Mouse (Mus musculus) E14TG2a.4 (cell line): Measurements from ENCODE around the gene Nudt3.

Experiments
- H3K27me3 ChIP-seq: 2 replicates; pipeline ENCODE4 v1.6.1; 2014; ENCODE audit warnings: low read length, control low read depth; ENCODE audit not compliant: insufficient read depth
- H3K36me3 ChIP-seq: 2 replicates; pipeline ENCODE4 v1.6.1; 2014; ENCODE audit warnings: low read length, control low read depth; ENCODE audit not compliant: insufficient read depth
- H3K4me1 ChIP-seq: replicated peaks from 2 replicates; pipeline ENCODE4 v1.6.1; 2014; ENCODE audit warnings: low read depth, low read length, control low read depth
- H3K4me3 ChIP-seq: replicated peaks from 2 replicates; pipeline ENCODE4 v1.5.1; 2014; ENCODE audit warnings: mild to moderate bottlenecking, low read length
- H3K9me3 ChIP-seq: 2 replicates; pipeline ENCODE4 v1.6.1; 2014; ENCODE audit warnings: low read length, control low read depth
- CTCF ChIP-seq: conservative IDR thresholded peaks from 2 replicates; pipeline ENCODE4 v1.5.1; 2014; ENCODE audit warnings: low read length
- NANOG ChIP-seq: IDR thresholded peaks from 2 replicates; pipeline ENCODE4 v1.6.1; 2014; ENCODE audit warnings: borderline replicate concordance, low read length, mixed read lengths
- POU5F1 ChIP-seq: IDR thresholded peaks from 2 replicates; pipeline ENCODE4 v1.6.1; 2014; ENCODE audit warnings: low read length, borderline replicate concordance

The Nudt3 gene

GRCm38 (mm10) chr17:27559596-27559995 is 63.7 kb downstream of the Nudt3 start:
- no peaks in the 10 kb centered on the region for H3K9me3 ChIP-seq
- no peaks in the 10 kb centered on the region for H3K27me3 ChIP-seq
- peak overlapping the region; percentile 95 for H3K4me3 ChIP-seq
- TF ChIP-seq NANOG: no peak
- TF ChIP-seq POU5F1: no peak
- no peak for TF ChIP-seq CTCF
- H3K36me3 ChIP-seq: peaks cover 49% of the 10 kb centered on the region
- peaks cover 59% of the 10 kb centered on the region for H3K4me1 ChIP-seq

- Histone ChIP-seq H3K36me3 (peaks cover 42% of the 10 kb centered on the region), H3K9me3 (no peaks in the 10 kb centered on the region), H3K4me3 (peak overlapping the region; percentile 95), H3K4me1 (peaks cover 59% of the 10 kb centered on the region), H3K27me3 (no peaks in the 10 kb centered on the region)
- TF ChIP-seq CTCF (no peak), NANOG (no peak), POU5F1 (no peak)
These were observed 64.5 kb downstream of the Nudt3 start for GRCm38 (mm10) chr17:27558845-27559244.

GRCm38 (mm10) chr17:27557927-27558661 is 65.2 kb downstream of the Nudt3 start:
- H3K27me3 ChIP-seq: no peaks in the 10 kb centered on the region
- no peaks in the 10 kb centered on the region for H3K9me3 ChIP-seq
- peak overlapping the region; percentile 95 for H3K4me3 ChIP-seq
- no peak for TF ChIP-seq NANOG
- no peak for TF ChIP-seq CTCF
- no peak for TF ChIP-seq POU5F1
- peaks cover 38% of the 10 kb centered on the region for H3K36me3 ChIP-seq
- peaks cover 62% of the 10 kb centered on the region for H3K4me1 ChIP-seq

- no peak for TF ChIP-seq CTCF
- no peak for TF ChIP-seq POU5F1
- no peak for TF ChIP-seq NANOG
- H3K9me3 ChIP-seq: no peaks in the 10 kb centered on the region
- peaks cover 38% of the 10 kb centered on the region for H3K36me3 ChIP-seq
- H3K4me3 ChIP-seq: peak overlapping the region; percentile 95
- H3K4me1 ChIP-seq: peaks cover 70% of the 10 kb centered on the region
- H3K27me3 ChIP-seq: no peaks in the 10 kb centered on the region
These were observed 65.9 kb downstream of the Nudt3 start for GRCm38 (mm10) chr17:27557181-27557926.

GRCm38 (mm10) chr17:27556315-27557011 is 66.8 kb downstream of the Nudt3 start, which contains the start of gene Hmga1:
Gene Hmga1, plus strand, starts transcription at chr17:27556497.
- no peaks in the 10 kb centered on the region for H3K27me3 ChIP-seq
- H3K4me3 ChIP-seq: peak within 1 kb of the TSS; percentile 95
- H3K36me3 ChIP-seq: peaks cover 29% of the 10 kb centered on the region
- H3K4me1 ChIP-seq: peaks cover 70% of the 10 kb centered on the region
- H3K9me3 ChIP-seq: no peaks in the 10 kb centered on the region
- TF ChIP-seq NANOG (no peak), POU5F1 (no peak), CTCF (no peak)

- H3K36me3 ChIP-seq: peaks cover 21% of the 10 kb centered on the region
- TF ChIP-seq CTCF: no peak
- TF ChIP-seq POU5F1: no peak
- no peak for TF ChIP-seq NANOG
- H3K4me1 ChIP-seq: peaks cover 70% of the 10 kb centered on the region
- no peaks in the 10 kb centered on the region for H3K27me3 ChIP-seq
- peak overlapping the region; percentile 95 for H3K4me3 ChIP-seq
- no peaks in the 10 kb centered on the region for H3K9me3 ChIP-seq
These were observed 67.7 kb downstream of the Nudt3 start for GRCm38 (mm10) chr17:27555512-27556172.

- Histone ChIP-seq H3K4me3 (peak overlapping the region; percentile 95), H3K27me3 (no peaks in the 10 kb centered on the region), H3K9me3 (no peaks in the 10 kb centered on the region), H3K36me3 (peaks cover 15% of the 10 kb centered on the region), H3K4me1 (peaks cover 66% of the 10 kb centered on the region)
- no peak for TF ChIP-seq NANOG
- no peak for TF ChIP-seq CTCF
- no peak for TF ChIP-seq POU5F1
These were observed 68.2 kb downstream of the Nudt3 start for GRCm38 (mm10) chr17:27555075-27555511.
